Mouse (Mus musculus) intestine, embryonic 15.5 days (tissue): Measurements from ENCODE around the gene Clps. TPM values are rescaled to one million over a fixed set of nuclear protein-coding genes. Genes with fewer than 3 reads are reported as not detected.

Source experiments
- ATAC-seq: fragments of 200-750 bp; cut with Nextera tagmentation; 2 replicates; pipeline ENCODE4 v1.8.0; 2017; ENCODE audit warnings: moderate TSS enrichment, moderate library complexity
- H3K27ac ChIP-seq: fragments of 300-500 bp; sonication (generic); 2 replicates; pipeline ENCODE4 v1.5.1; 2015; ENCODE audit warnings: mild to moderate bottlenecking, inconsistent platforms
- H3K27me3 ChIP-seq: fragments of 300-500 bp; sonication (generic); replicated peaks from 2 replicates; pipeline ENCODE4 v1.6.1; 2015; ENCODE audit warnings: inconsistent platforms
- H3K36me3 ChIP-seq: fragments of 300-500 bp; sonication (generic); 2 replicates; pipeline ENCODE4 v1.6.1; 2015; ENCODE audit warnings: inconsistent platforms
- H3K4me1 ChIP-seq: fragments of 300-500 bp; sonication (generic); replicated peaks from 2 replicates; pipeline ENCODE4 v1.6.1; 2015; ENCODE audit warnings: inconsistent platforms
- H3K4me2 ChIP-seq: fragments of 300-500 bp; sonication (generic); replicated peaks from 2 replicates; pipeline ENCODE4 v1.6.1; 2015; ENCODE audit warnings: mild to moderate bottlenecking, inconsistent platforms
- H3K4me3 ChIP-seq: fragments of 300-500 bp; sonication (generic); replicated peaks from 2 replicates; pipeline ENCODE4 v1.5.1; 2015; ENCODE audit warnings: inconsistent platforms
- H3K9ac ChIP-seq: fragments of 300-500 bp; sonication (generic); 2 replicates; pipeline ENCODE4 v1.6.1; 2015; ENCODE audit warnings: inconsistent platforms
- H3K9me3 ChIP-seq: fragments of 300-500 bp; sonication (generic); 2 replicates; pipeline ENCODE4 v1.6.1; 2016; ENCODE audit warnings: inconsistent platforms
- WGBS: fragments of 180-500 bp; shearing (Covaris S2); methylation state at CpG from one replicate; pipeline ENCODE4 v1.1.7; 2015; 5-methylcytosine and 5-hydroxymethylcytosine counted together
- polyA plus RNA-seq: library from polyadenylated mRNA; unstranded; fragments of >200 nt; fragmentation: Nextera tagmentation; extraction: Ambion mirVana; gene quantifications from 2 replicates; pipeline ENCODE4 v1.2.1, GENCODE M21; 2015

Clps gene
- polyA plus RNA-seq, 1 experiment from 2014 or later: 958 TPM

GRCm38 (mm10) chr17:28523355-28524008, 37.1 kb downstream of the Clps start:
- H3K4me3 ChIP-seq: peak overlapping the region; percentile 69
- no peak for ATAC-seq

GRCm38 (mm10) chr17:28522623-28523354, 37.8 kb downstream of the Clps start:
- peak overlapping the region; percentile 99 for H3K4me2 ChIP-seq
- H3K4me1 ChIP-seq: peaks cover 32% of the 10 kb centered on the region
- H3K27me3 ChIP-seq: no peaks in the 10 kb centered on the region
- peak overlapping the region; percentile 92 for H3K27ac ChIP-seq
- WGBS: under 1% methylated on average over 64 of the region's 66 CpGs
- no peaks in the 10 kb centered on the region for H3K36me3 ChIP-seq
- peak overlapping the region; percentile 62 for H3K9ac ChIP-seq
- no peaks in the 10 kb centered on the region for H3K9me3 ChIP-seq
- H3K4me3 ChIP-seq: peak overlapping the region; percentile 69
- ATAC-seq: peak; percentile 82

More at GRCm38 (mm10) chr17:28523355-28524008, 37.1 kb downstream of the Clps start:
- WGBS: 12% methylated on average over 28 of the region's 28 CpGs
- H3K9ac ChIP-seq: peak overlapping the region; percentile 54
- no peaks in the 10 kb centered on the region for H3K9me3 ChIP-seq
- peak overlapping the region; percentile 99 for H3K4me2 ChIP-seq
- H3K4me1 ChIP-seq: peaks cover 27% of the 10 kb centered on the region
- no peaks in the 10 kb centered on the region for H3K27me3 ChIP-seq
- peak overlapping the region; percentile 92 for H3K27ac ChIP-seq
- H3K36me3 ChIP-seq: no peaks in the 10 kb centered on the region

- Histone ChIP-seq H3K9ac (no peak overlapping the region), H3K4me2 (peak overlapping the region; percentile 99)
Observed at GRCm38 (mm10) chr17:28521920-28522319, 38.6 kb downstream of the Clps start.

GRCm38 (mm10) chr17:28521071-28521726, 39.4 kb downstream of the Clps start:
- H3K27ac ChIP-seq: peak overlapping the region; percentile 92
- no peak overlapping the region for H3K9ac ChIP-seq
- no peaks in the 10 kb centered on the region for H3K27me3 ChIP-seq
- 61% methylated on average over 5 of the region's 5 CpGs for WGBS
- H3K4me3 ChIP-seq: no peak overlapping the region
- no peaks in the 10 kb centered on the region for H3K9me3 ChIP-seq
- H3K4me1 ChIP-seq: peaks cover 34% of the 10 kb centered on the region
- ATAC-seq: peak; percentile 50
- H3K4me2 ChIP-seq: peak overlapping the region; percentile 99
- H3K36me3 ChIP-seq: no peaks in the 10 kb centered on the region

More at GRCm38 (mm10) chr17:28521920-28522319, 38.6 kb downstream of the Clps start:
- Histone ChIP-seq H3K36me3 (no peaks in the 10 kb centered on the region), H3K27ac (peak overlapping the region; percentile 92), H3K4me1 (peaks cover 32% of the 10 kb centered on the region), H3K27me3 (no peaks in the 10 kb centered on the region), H3K9me3 (no peaks in the 10 kb centered on the region), H3K4me3 (peak overlapping the region; percentile 69; the same call in 1 of the 2 replicates)
- 32% methylated on average over 6 of the region's 6 CpGs for WGBS
- peak; percentile 39 for ATAC-seq

- Histone ChIP-seq H3K4me3 (no peak overlapping the region), H3K4me1 (peaks cover 40% of the 10 kb centered on the region), H3K4me2 (peak overlapping the region; percentile 99), H3K36me3 (no peaks in the 10 kb centered on the region), H3K27me3 (no peaks in the 10 kb centered on the region), H3K9ac (no peak overlapping the region), H3K9me3 (no peaks in the 10 kb centered on the region), H3K27ac (peak overlapping the region; percentile 92; the same call in 1 of the 2 replicates)
- WGBS: 70% methylated on average over 4 of the region's 4 CpGs
- ATAC-seq: no peak
Observed at GRCm38 (mm10) chr17:28520561-28520960, 40.0 kb downstream of the Clps start.

GRCm38 (mm10) chr17:28519827-28520226, 40.7 kb downstream of the Clps start:
- H3K36me3 ChIP-seq: no peaks in the 10 kb centered on the region
- H3K27me3 ChIP-seq: no peaks in the 10 kb centered on the region
- no peak overlapping the region for H3K27ac ChIP-seq
- H3K9me3 ChIP-seq: no peaks in the 10 kb centered on the region
- peaks cover 43% of the 10 kb centered on the region for H3K4me1 ChIP-seq
- H3K4me2 ChIP-seq: no peak overlapping the region
- H3K4me3 ChIP-seq: no peak overlapping the region
- ATAC-seq: no peak
- H3K9ac ChIP-seq: no peak overlapping the region
- WGBS: 90% methylated on average over 3 of the region's 3 CpGs

- ATAC-seq: no peak
- Histone ChIP-seq H3K9me3 (no peaks in the 10 kb centered on the region), H3K36me3 (no peaks in the 10 kb centered on the region), H3K27me3 (no peaks in the 10 kb centered on the region), H3K4me2 (peak overlapping the region; percentile 96), H3K4me3 (peak overlapping the region; percentile 46; the same call in 1 of the 2 replicates), H3K4me1 (peaks cover 42% of the 10 kb centered on the region), H3K27ac (peak overlapping the region; percentile 90), H3K9ac (peak overlapping the region; percentile 56)
- 30% methylated on average over 8 of the region's 8 CpGs for WGBS
Observed at GRCm38 (mm10) chr17:28518615-28519071, 41.9 kb downstream of the Clps start.

GRCm38 (mm10) chr17:28517956-28518614, 42.5 kb downstream of the Clps start:
- 1% methylated on average over 46 of the region's 46 CpGs for WGBS
- Histone ChIP-seq H3K9ac (peak overlapping the region; percentile 56), H3K27me3 (no peaks in the 10 kb centered on the region), H3K4me1 (peaks cover 38% of the 10 kb centered on the region), H3K36me3 (no peaks in the 10 kb centered on the region), H3K9me3 (no peaks in the 10 kb centered on the region), H3K27ac (peak overlapping the region; percentile 90), H3K4me2 (peak overlapping the region; percentile 96), H3K4me3 (peak overlapping the region; percentile 46)
- peak; percentile 48 for ATAC-seq

- Histone ChIP-seq H3K27me3 (no peaks in the 10 kb centered on the region), H3K27ac (peak within 1 kb of the TSS; percentile 90), H3K4me1 (peaks cover 44% of the 10 kb centered on the region), H3K4me3 (peak within 1 kb of the TSS; percentile 46), H3K4me2 (peak within 1 kb of the TSS; percentile 96), H3K9me3 (no peaks in the 10 kb centered on the region), H3K9ac (peak within 1 kb of the TSS; percentile 56), H3K36me3 (no peaks in the 10 kb centered on the region)
- WGBS: 12% methylated on average over 16 of the region's 16 CpGs
- ATAC-seq: peak; percentile 19
Observed at GRCm38 (mm10) chr17:28517441-28517955, 43.1 kb downstream of the Clps start, which contains the start of gene Fkbp5. Fkbp5 (minus strand) TSS chr17:28517527.

GRCm38 (mm10) chr17:28516881-28517280, 43.7 kb downstream of the Clps start:
- Histone ChIP-seq H3K27ac (peak overlapping the region; percentile 90), H3K9me3 (no peaks in the 10 kb centered on the region), H3K4me2 (peak overlapping the region; percentile 96), H3K27me3 (no peaks in the 10 kb centered on the region), H3K4me1 (peaks cover 44% of the 10 kb centered on the region), H3K36me3 (no peaks in the 10 kb centered on the region), H3K9ac (no peak overlapping the region), H3K4me3 (no peak overlapping the region)
- ATAC-seq: no peak
- WGBS: 62% methylated on average over 4 of the region's 4 CpGs

GRCm38 (mm10) chr17:28515431-28516341, 44.9 kb downstream of the Clps start:
- Histone ChIP-seq H3K4me1 (peaks cover 48% of the 10 kb centered on the region), H3K4me2 (peak overlapping the region; percentile 24), H3K9me3 (no peaks in the 10 kb centered on the region), H3K4me3 (no peak overlapping the region), H3K36me3 (no peaks in the 10 kb centered on the region), H3K9ac (no peak overlapping the region), H3K27me3 (no peaks in the 10 kb centered on the region), H3K27ac (no peak overlapping the region)
- peak; percentile 32 for ATAC-seq
- WGBS: 56% methylated on average over 10 of the region's 10 CpGs
